Mouse (Mus musculus): ENCODE measurements at regions not wholly inside any gene's neighbourhood (a gene's known extent, or its start where the extent isn't known, plus 50 kb on each side); places are given as distances from the start of the nearest gene placed in this dataset.

DNA sequence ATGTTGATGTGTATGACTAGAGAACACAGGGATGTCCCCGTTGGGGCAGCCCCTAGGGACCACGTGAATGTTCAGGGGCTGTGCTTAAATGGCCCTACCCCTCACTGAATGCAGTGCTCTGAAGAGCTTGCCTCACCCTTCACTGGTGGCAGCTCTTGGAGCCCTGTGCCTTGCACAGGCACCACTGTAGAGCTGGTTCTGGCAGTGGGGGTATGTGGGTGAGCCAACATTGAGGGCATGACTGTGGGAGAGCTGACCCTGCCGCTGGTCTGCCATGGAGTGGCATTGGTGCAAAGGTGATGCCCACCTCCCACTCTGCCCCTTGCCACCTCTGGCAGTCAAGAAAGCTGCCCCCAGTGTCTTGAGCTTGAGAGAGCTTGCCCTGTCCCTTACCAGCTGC lies 69.6 kb upstream of the Tdrd3 start:
- no peak for DNase-seq (ENCODE audit: low read depth)

- DNase-seq (ENCODE audit: low read depth): no peak
Measured at GRCm38 (mm10) chr14:87348825-87349224, 67.6 kb upstream of the Tdrd3 start.

- DNase-seq (ENCODE audit: low read depth): no peak
Measured at GRCm38 (mm10) chr14:87365793-87366192, 50.6 kb upstream of the Tdrd3 start.
